Mouse (Mus musculus): ENCODE measurements at regions not wholly inside any gene's neighbourhood (a gene's known extent, or its start where the extent isn't known, plus 50 kb on each side); places are given as distances from the start of the nearest gene placed in this dataset.

GRCm38 (mm10) chr14:14596057-14596809 lies 105.8 kb upstream of the Slc4a7 start:
- DNase-seq (ENCODE audit: low spot score in 2 of 2) = no peak

- DNase-seq (ENCODE audit: low spot score in 2 of 2) = no peak
These were observed 102.5 kb upstream of the Slc4a7 start for GRCm38 (mm10) chr14:14599586-14599985.

- no peak for DNase-seq (ENCODE audit: low spot score in 2 of 2)
These were observed 102.1 kb upstream of the Slc4a7 start for GRCm38 (mm10) chr14:14599990-14600389.

- no peak for DNase-seq (ENCODE audit: low spot score in 2 of 2)
These were observed 98.6 kb upstream of the Slc4a7 start for GRCm38 (mm10) chr14:14603439-14603838.

GRCm38 (mm10) chr14:14607074-14607473 lies 95.0 kb upstream of the Slc4a7 start:
- DNase-seq (ENCODE audit: low spot score in 2 of 2) = no peak

GRCm38 (mm10) chr14:14612245-14612644 lies 89.8 kb upstream of the Slc4a7 start:
- no peak for DNase-seq (ENCODE audit: low spot score in 2 of 2)

GRCm38 (mm10) chr14:14620316-14620715 lies 81.8 kb upstream of the Slc4a7 start:
- no peak for DNase-seq (ENCODE audit: low spot score in 2 of 2)

- DNase-seq (ENCODE audit: low spot score in 2 of 2) = no peak
These were observed 73.4 kb upstream of the Slc4a7 start for GRCm38 (mm10) chr14:14628673-14629072.

- no peak for DNase-seq (ENCODE audit: low spot score in 2 of 2)
These were observed 70.3 kb upstream of the Slc4a7 start for GRCm38 (mm10) chr14:14631750-14632149.

- peak; percentile 5 to 11 for DNase-seq (ENCODE audit: low spot score in 2 of 2)
These were observed 69.6 kb upstream of the Slc4a7 start for GRCm38 (mm10) chr14:14632471-14632870.

GRCm38 (mm10) chr14:14632951-14633931 lies 68.8 kb upstream of the Slc4a7 start:
- DNase-seq (ENCODE audit: low spot score in 2 of 2) = peak; percentile 61 to 79

- DNase-seq (ENCODE audit: low spot score in 2 of 2) = no peak
These were observed 68.1 kb upstream of the Slc4a7 start for GRCm38 (mm10) chr14:14634021-14634420.

GRCm38 (mm10) chr14:14639102-14640015 lies 62.7 kb upstream of the Slc4a7 start:
- no peak for DNase-seq (ENCODE audit: low spot score in 2 of 2)

- DNase-seq (ENCODE audit: low spot score in 2 of 2) = peak in 1 of 2 experiments; percentile 10
These were observed 62.0 kb upstream of the Slc4a7 start for GRCm38 (mm10) chr14:14640023-14640441.

GRCm38 (mm10) chr14:14640557-14640956 lies 61.5 kb upstream of the Slc4a7 start:
- no peak for DNase-seq (ENCODE audit: low spot score in 2 of 2)

GRCm38 (mm10) chr14:14643533-14643932 lies 58.5 kb upstream of the Slc4a7 start:
- no peak for DNase-seq (ENCODE audit: low spot score in 2 of 2)

GRCm38 (mm10) chr14:14645084-14645483 lies 57.0 kb upstream of the Slc4a7 start:
- no peak for DNase-seq (ENCODE audit: low spot score in 2 of 2)
